Mouse (Mus musculus) heart, embryonic 12.5 days (tissue): ENCODE results near the gene Etv4. TPM values are rescaled to one million over a fixed set of nuclear protein-coding genes. Genes with fewer than 3 reads are reported as not detected.
A peak's percentile ranks its signal among the peaks of the same experiment; 100 is the strongest.

ENCODE experiments used
- ATAC-seq: fragments of 200-750 bp; cut with Nextera tagmentation; 2 replicates; pipeline ENCODE4 v1.8.0; 2017; ENCODE audit warnings: moderate TSS enrichment, moderate library complexity; ENCODE audit not compliant: insufficient number of reproducible peaks, low FRiP score
- H3K27ac ChIP-seq: fragments of 300-500 bp; sonication (generic); 2 replicates; pipeline ENCODE4 v1.5.1; 2016; ENCODE audit warnings: mild to moderate bottlenecking, moderate library complexity; ENCODE audit not compliant: poor library complexity, severe bottlenecking
- H3K27me3 ChIP-seq: fragments of 300-500 bp; sonication (generic); replicated peaks from 2 replicates; pipeline ENCODE4 v1.6.1; 2016; ENCODE audit warnings: mild to moderate bottlenecking, moderate library complexity
- H3K36me3 ChIP-seq: fragments of 300-500 bp; sonication (generic); 2 replicates; pipeline ENCODE4 v1.6.1; 2016; ENCODE audit warnings: mild to moderate bottlenecking, moderate library complexity
- H3K4me1 ChIP-seq: fragments of 300-500 bp; sonication (generic); replicated peaks from 2 replicates; pipeline ENCODE4 v1.6.1; 2016; ENCODE audit warnings: mild to moderate bottlenecking
- H3K4me2 ChIP-seq: fragments of 300-500 bp; sonication (generic); 2 replicates; pipeline ENCODE4 v1.6.1; 2016; ENCODE audit warnings: mild to moderate bottlenecking, moderate library complexity
- H3K4me3 ChIP-seq: fragments of 300-500 bp; sonication (generic); 2 replicates; pipeline ENCODE4 v1.5.1; 2016; ENCODE audit warnings: mild to moderate bottlenecking
- H3K9ac ChIP-seq: fragments of 300-500 bp; sonication (generic); 2 replicates; pipeline ENCODE4 v1.6.1; 2016; ENCODE audit warnings: mild to moderate bottlenecking, moderate library complexity
- H3K9me3 ChIP-seq: fragments of 300-500 bp; sonication (generic); replicated peaks from 2 replicates; pipeline ENCODE4 v1.6.1; 2016; ENCODE audit warnings: mild to moderate bottlenecking, moderate library complexity
- WGBS: fragments of 180-500 bp; shearing (Covaris S2); methylation state at CpG from one replicate; pipeline ENCODE4 v1.1.7; 2016; 5-methylcytosine and 5-hydroxymethylcytosine counted together
- polyA plus RNA-seq: library from polyadenylated mRNA; unstranded; fragments of >200 nt; fragmentation: Nextera tagmentation; extraction: Ambion mirVana; gene quantifications from 2 replicates; pipeline ENCODE4 v1.2.1, GENCODE M21; 2016

The Etv4 gene
- polyA plus RNA-seq, 1 experiment from 2014 or later = 10.3 TPM

- 8% methylated on average over 7 of the region's 7 CpGs for WGBS
- Histone ChIP-seq H3K27ac (no peak overlapping the region), H3K27me3 (peaks cover 54% of the 10 kb centered on the region)
Observed at GRCm38 (mm10) chr11:101785852-101786205, 658 bp upstream of the Etv4 start.

GRCm38 (mm10) chr11:101784488-101785142 is 556 bp downstream of the Etv4 start:
- 0% methylated on average over 59 of the region's 67 CpGs for WGBS
- H3K27me3 ChIP-seq = peaks cover 59% of the 10 kb centered on the region
- H3K36me3 ChIP-seq = no peaks in the 10 kb centered on the region
- peaks cover 22% of the 10 kb centered on the region for H3K4me1 ChIP-seq
- peak overlapping the region; percentile 74 for H3K9ac ChIP-seq
- H3K27ac ChIP-seq = peak overlapping the region; percentile 54
- H3K9me3 ChIP-seq = no peaks in the 10 kb centered on the region
- peak; percentile 54 for ATAC-seq
- H3K4me3 ChIP-seq = peak overlapping the region; percentile 57
- peak overlapping the region; percentile 97 for H3K4me2 ChIP-seq

More at GRCm38 (mm10) chr11:101785852-101786205, 658 bp upstream of the Etv4 start:
- Histone ChIP-seq H3K9me3 (no peaks in the 10 kb centered on the region), H3K36me3 (no peaks in the 10 kb centered on the region), H3K4me3 (peak overlapping the region; percentile 57), H3K9ac (no peak overlapping the region), H3K4me1 (peaks cover 25% of the 10 kb centered on the region), H3K4me2 (peak overlapping the region; percentile 97)
- ATAC-seq = no peak

- no peaks in the 10 kb centered on the region for H3K9me3 ChIP-seq
- no peak overlapping the region for H3K27ac ChIP-seq
- H3K9ac ChIP-seq = peak overlapping the region; percentile 74
- WGBS = 2% methylated on average over 19 of the region's 19 CpGs
- no peak for ATAC-seq
- H3K4me3 ChIP-seq = peak overlapping the region; percentile 57
- peak overlapping the region; percentile 97 for H3K4me2 ChIP-seq
- H3K27me3 ChIP-seq = peaks cover 59% of the 10 kb centered on the region
- peaks cover 22% of the 10 kb centered on the region for H3K4me1 ChIP-seq
- no peaks in the 10 kb centered on the region for H3K36me3 ChIP-seq
Observed at GRCm38 (mm10) chr11:101784072-101784471, 1.1 kb downstream of the Etv4 start.

GRCm38 (mm10) chr11:101783584-101783983 is 1.6 kb downstream of the Etv4 start:
- Histone ChIP-seq H3K4me2 (peak overlapping the region; percentile 97), H3K4me1 (peaks cover 22% of the 10 kb centered on the region), H3K27me3 (peaks cover 59% of the 10 kb centered on the region), H3K27ac (no peak overlapping the region), H3K9me3 (no peaks in the 10 kb centered on the region), H3K9ac (peak overlapping the region; percentile 74; the same call in 1 of the 2 replicates), H3K4me3 (peak overlapping the region; percentile 57), H3K36me3 (no peaks in the 10 kb centered on the region)
- WGBS = 32% methylated on average over 9 of the region's 9 CpGs
- ATAC-seq = no peak

- peaks cover 22% of the 10 kb centered on the region for H3K4me1 ChIP-seq
- no peak overlapping the region for H3K4me2 ChIP-seq
- no peak overlapping the region for H3K9ac ChIP-seq
- no peaks in the 10 kb centered on the region for H3K9me3 ChIP-seq
- ATAC-seq = no peak
- H3K27ac ChIP-seq = no peak overlapping the region
- H3K27me3 ChIP-seq = peaks cover 59% of the 10 kb centered on the region
- H3K4me3 ChIP-seq = no peak overlapping the region
- H3K36me3 ChIP-seq = no peaks in the 10 kb centered on the region
- 79% methylated on average over 1 of the region's 1 CpGs for WGBS
Observed at GRCm38 (mm10) chr11:101783135-101783534, 2.0 kb downstream of the Etv4 start.

GRCm38 (mm10) chr11:101776846-101777245 is 8.3 kb downstream of the Etv4 start:
- WGBS = 60% methylated on average over 4 of the region's 4 CpGs
- Histone ChIP-seq H3K4me2 (no peak overlapping the region), H3K4me1 (peaks cover 17% of the 10 kb centered on the region), H3K27me3 (peaks cover 29% of the 10 kb centered on the region), H3K36me3 (no peaks in the 10 kb centered on the region), H3K9me3 (no peaks in the 10 kb centered on the region), H3K4me3 (no peak overlapping the region), H3K9ac (no peak overlapping the region), H3K27ac (no peak overlapping the region)
- no peak for ATAC-seq

- H3K4me3 ChIP-seq = peak overlapping the region; percentile 37
- peaks cover 16% of the 10 kb centered on the region for H3K27me3 ChIP-seq
- peaks cover 20% of the 10 kb centered on the region for H3K36me3 ChIP-seq
- peaks cover 12% of the 10 kb centered on the region for H3K4me1 ChIP-seq
- no peaks in the 10 kb centered on the region for H3K9me3 ChIP-seq
- peak; percentile 82 for ATAC-seq
- H3K27ac ChIP-seq = no peak overlapping the region; the same call in 1 of the 2 replicates
- H3K9ac ChIP-seq = peak overlapping the region; percentile 5; the same call in 1 of the 2 replicates
- WGBS = under 1% methylated on average over 16 of the region's 16 CpGs
- H3K4me2 ChIP-seq = peak overlapping the region; percentile 69
Observed at GRCm38 (mm10) chr11:101772449-101772848, 12.7 kb downstream of the Etv4 start.

- peaks cover 12% of the 10 kb centered on the region for H3K4me1 ChIP-seq
- peak overlapping the region; percentile 5; the same call in 1 of the 2 replicates for H3K9ac ChIP-seq
- H3K4me3 ChIP-seq = peak overlapping the region; percentile 37
- 3% methylated on average over 5 of the region's 5 CpGs for WGBS
- peak overlapping the region; percentile 69 for H3K4me2 ChIP-seq
- no peaks in the 10 kb centered on the region for H3K9me3 ChIP-seq
- ATAC-seq = no peak
- H3K27ac ChIP-seq = no peak overlapping the region
- H3K36me3 ChIP-seq = peaks cover 24% of the 10 kb centered on the region
- peaks cover 16% of the 10 kb centered on the region for H3K27me3 ChIP-seq
Observed at GRCm38 (mm10) chr11:101772027-101772426, 13.1 kb downstream of the Etv4 start.

GRCm38 (mm10) chr11:101770266-101770665 is 14.9 kb downstream of the Etv4 start:
- no peaks in the 10 kb centered on the region for H3K9me3 ChIP-seq
- WGBS = 82% methylated on average over 12 of the region's 12 CpGs
- ATAC-seq = no peak
- peaks cover 41% of the 10 kb centered on the region for H3K36me3 ChIP-seq
- peaks cover 12% of the 10 kb centered on the region for H3K4me1 ChIP-seq
- H3K9ac ChIP-seq = no peak overlapping the region
- H3K4me2 ChIP-seq = no peak overlapping the region
- no peak overlapping the region for H3K27ac ChIP-seq
- H3K4me3 ChIP-seq = no peak overlapping the region
- H3K27me3 ChIP-seq = peaks cover 16% of the 10 kb centered on the region

GRCm38 (mm10) chr11:101768721-101769120 is 16.4 kb downstream of the Etv4 start:
- H3K4me3 ChIP-seq = no peak overlapping the region
- H3K4me1 ChIP-seq = peaks cover 12% of the 10 kb centered on the region
- H3K36me3 ChIP-seq = peaks cover 56% of the 10 kb centered on the region
- H3K4me2 ChIP-seq = no peak overlapping the region
- 89% methylated on average over 6 of the region's 6 CpGs for WGBS
- H3K9ac ChIP-seq = no peak overlapping the region
- no peak for ATAC-seq
- peaks cover 4% of the 10 kb centered on the region; the same call in 1 of the 2 replicates for H3K27me3 ChIP-seq
- H3K27ac ChIP-seq = no peak overlapping the region
- no peaks in the 10 kb centered on the region for H3K9me3 ChIP-seq

GRCm38 (mm10) chr11:101767326-101767725 is 17.8 kb downstream of the Etv4 start:
- Histone ChIP-seq H3K27me3 (no peaks in the 10 kb centered on the region), H3K4me1 (peaks cover 7% of the 10 kb centered on the region), H3K9me3 (no peaks in the 10 kb centered on the region), H3K9ac (no peak overlapping the region), H3K4me3 (no peak overlapping the region), H3K4me2 (no peak overlapping the region), H3K36me3 (peaks cover 67% of the 10 kb centered on the region), H3K27ac (no peak overlapping the region)
- ATAC-seq = no peak
- 76% methylated on average over 5 of the region's 5 CpGs for WGBS

GRCm38 (mm10) chr11:101764546-101764945 is 20.6 kb downstream of the Etv4 start:
- 89% methylated on average over 8 of the region's 8 CpGs for WGBS

More at GRCm38 (mm10) chr11:101764546-101764945, 20.6 kb downstream of the Etv4 start:
- ATAC-seq = no peak
- Histone ChIP-seq H3K4me3 (no peak overlapping the region), H3K27ac (no peak overlapping the region), H3K4me1 (no peaks in the 10 kb centered on the region), H3K9me3 (no peaks in the 10 kb centered on the region), H3K9ac (no peak overlapping the region), H3K27me3 (no peaks in the 10 kb centered on the region), H3K36me3 (peaks cover 92% of the 10 kb centered on the region), H3K4me2 (no peak overlapping the region)
